Mouse (Mus musculus) G1E-ER4 (cell line): Measurements from ENCODE around the gene Eml6. TPM values are rescaled to one million over a fixed set of nuclear protein-coding genes. Genes with fewer than 3 reads are reported as not detected.

Experiments used
- GATA1 ChIP-seq: IDR thresholded peaks from one replicate; pipeline ENCODE4 v1.8.0; 2012; ENCODE audit warnings: low read length, inconsistent platforms
- polyA plus RNA-seq: library from polyadenylated mRNA; stranded (reverse); fragments of >175 nt; gene quantifications from 2 replicates; pipeline ENCODE4 v1.2.3, GENCODE M21; 2012

Gene Eml6
- not detected in 2 replicates for polyA plus RNA-seq

DNA sequence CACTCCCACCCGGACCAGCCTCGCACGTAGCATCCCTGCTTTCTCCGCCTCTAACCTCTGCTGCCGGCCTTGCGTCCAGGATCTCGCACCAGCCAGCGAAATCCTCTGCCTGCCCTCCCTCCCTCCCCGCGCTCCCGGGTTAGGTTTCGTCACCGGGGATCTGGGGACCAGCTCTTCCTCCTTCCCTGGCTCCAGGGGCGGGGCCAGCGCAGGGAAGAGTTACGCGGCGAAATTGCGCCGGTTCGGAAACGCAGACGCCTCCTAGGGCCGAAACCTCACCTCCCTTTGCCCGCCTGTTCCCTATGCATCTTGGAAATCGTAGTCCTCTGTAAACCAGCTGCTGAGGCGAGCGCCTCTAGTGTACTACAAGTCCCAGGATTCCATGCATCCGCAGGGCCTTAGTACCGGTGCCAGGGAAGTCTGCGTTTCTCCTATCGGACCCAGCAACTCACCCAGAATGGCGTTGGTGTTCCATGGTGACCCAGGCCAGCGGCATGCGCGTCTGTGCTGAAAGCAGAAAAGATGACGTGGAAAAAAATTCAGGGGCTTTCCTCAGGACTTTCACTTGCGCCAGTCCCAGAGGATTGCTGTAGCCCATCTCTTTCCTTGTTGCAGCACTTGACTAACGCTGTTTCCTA, at the start of gene Eml6:
TSS of gene Eml6 (minus strand) at position 199 of the 638 bp plus-strand sequence.
- no peak for TF ChIP-seq GATA1

DNA sequence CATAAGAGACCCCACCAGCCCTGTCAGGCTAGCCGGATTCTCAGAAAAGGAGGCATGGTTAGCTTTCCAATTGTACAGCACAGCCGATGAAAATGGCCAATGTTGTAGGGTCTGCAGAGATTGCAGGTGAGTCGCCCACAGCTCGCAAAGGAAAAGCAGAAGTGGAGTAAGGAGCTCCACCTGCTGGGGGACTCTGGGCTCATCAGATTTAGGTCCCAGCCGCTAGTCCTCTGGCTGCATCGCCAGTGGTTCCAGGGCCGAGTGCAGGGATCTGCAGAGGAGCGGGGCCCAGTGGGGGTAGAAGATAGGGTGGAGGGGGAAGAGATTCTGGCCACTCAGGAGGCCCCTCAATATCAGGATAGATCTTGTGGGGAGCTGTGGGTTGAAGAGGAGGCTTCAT, 31.5 kb upstream of the Eml6 start:
- TF ChIP-seq GATA1, result no peak

DNA sequence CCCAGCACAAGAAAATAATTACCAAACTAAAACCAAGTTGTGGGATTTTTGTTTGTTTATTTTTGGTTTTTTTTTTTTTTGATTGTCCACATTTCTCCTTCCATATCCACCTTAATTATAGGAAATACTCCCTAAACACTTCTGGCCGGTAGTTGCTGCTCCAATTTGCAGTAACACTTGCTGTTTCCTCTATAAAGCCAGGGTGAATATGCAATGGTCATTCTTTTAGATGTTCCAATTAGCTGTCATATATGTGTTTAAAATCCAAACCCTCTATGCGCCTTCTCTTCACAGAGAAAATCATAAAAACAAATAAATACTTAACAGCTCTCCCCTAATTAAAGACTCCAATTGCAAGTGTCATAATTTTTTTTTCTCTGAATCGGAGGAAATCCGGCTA, 689 bp downstream of the Eml6 start:
- TF ChIP-seq GATA1, result no peak

DNA sequence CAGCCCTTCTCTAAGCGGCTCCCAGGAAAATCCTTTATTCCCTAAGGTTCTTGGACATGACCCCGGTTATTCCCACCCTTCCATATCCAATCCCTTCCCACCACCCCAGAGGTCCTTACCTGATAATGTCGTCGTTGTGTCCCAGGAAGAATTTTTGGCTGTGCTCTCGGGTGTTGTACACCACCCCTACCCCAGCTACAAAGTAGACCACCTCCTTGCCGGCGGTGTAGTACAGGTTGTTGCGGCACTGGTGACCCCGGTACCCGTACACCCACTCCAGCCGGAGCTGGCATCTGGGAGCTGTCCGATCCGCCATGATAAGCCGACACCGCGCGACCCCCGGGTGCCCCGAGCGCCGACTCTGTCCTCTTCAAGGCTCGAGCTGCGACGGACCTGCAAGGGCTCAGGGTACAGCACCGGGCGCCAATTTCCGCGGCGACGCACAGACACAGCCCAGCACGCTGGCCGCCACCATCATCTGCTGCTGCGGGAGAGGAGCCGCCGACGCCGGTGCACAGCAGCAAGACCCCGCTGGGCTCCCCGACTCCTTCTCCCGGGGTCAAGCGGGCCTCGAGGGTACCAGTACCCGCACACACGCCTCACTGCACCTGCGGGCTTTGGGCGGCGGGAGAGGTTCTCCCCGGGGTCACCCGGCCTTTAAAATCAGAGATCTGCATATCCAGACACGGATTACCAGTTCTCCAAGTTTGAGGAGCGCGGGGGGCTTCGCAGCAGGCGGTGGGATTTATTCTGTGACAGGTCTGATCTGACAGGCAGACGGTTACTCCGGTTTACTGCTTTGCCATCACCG, 1.4 kb downstream of the Eml6 start:
- no peak for TF ChIP-seq GATA1

DNA sequence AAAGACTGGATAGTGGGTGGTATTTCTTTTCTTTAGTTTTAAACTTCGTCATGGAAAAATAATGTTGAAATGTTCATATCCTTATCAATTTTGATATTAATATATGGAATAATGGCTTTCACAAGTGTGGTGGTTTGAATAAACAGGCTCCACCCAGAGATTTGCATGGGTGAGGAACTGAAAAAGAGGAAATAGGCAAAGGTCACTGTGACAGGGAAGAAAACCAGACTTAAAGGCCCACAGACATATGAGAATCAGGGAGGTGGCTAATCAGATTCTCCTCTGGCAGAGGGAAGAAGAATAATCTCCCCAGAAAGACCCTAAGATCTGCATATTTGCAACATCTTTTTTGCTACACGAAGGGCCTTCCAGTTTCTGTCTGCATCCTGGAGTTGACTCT, 39.6 kb downstream of the Eml6 start:
- no peak for TF ChIP-seq GATA1

DNA sequence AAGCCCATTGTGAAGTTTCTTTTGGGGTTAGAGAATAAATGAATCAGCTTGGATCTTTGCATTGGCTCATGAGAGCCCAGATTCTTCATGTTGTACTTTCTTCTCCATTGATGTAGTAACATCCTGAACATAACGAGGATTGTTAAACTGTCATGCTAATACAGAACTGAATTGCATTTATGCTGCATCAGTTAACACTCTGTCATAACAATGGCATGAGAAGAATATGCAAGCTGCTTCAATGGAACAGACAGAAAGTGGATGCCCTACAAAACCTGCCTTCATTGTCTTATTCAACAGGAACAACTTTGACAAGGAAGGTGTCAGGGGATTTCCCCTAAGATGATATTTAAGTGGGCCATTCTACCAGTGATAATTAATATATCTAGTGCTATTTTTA, 57.0 kb downstream of the Eml6 start:
- TF ChIP-seq GATA1, result no peak

DNA sequence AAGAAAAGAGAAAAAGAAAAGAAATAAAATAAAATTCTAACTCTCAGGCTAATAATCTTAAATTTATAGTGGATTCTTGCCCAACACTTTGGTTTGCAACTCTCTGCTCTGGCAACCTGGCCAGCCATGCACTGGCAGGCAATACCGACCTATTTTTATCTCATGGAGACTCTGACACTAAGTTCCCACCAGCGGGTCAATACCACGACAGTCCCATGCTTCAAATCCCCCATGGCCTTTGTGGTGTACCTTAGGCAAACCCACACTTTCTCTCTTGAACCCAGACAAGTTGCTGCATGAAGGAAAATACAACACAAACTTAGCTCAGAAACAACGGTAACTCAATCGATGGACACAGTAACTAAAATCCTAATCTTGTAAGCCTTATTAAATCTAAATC, 66.5 kb downstream of the Eml6 start:
- no peak for TF ChIP-seq GATA1

DNA sequence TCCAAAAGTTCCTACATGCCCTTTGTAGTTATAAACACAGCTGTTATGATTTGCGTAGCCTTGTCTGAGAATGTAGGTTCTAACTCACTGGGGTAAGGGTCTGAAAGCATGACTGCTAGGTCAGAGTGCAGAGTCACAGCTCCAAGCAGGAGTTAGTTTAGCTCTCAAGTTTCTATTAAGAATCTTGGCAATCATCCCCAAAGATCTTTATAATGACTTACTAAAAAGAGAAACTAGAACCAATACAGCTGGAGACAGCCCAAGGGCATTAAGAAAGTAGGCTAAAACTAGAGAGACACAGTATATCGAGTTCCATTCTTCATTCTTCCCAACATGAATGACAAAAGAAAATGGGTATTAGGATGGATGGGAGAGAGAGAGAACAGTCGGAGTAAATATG, 81.2 kb downstream of the Eml6 start:
- TF ChIP-seq GATA1, result no peak

DNA sequence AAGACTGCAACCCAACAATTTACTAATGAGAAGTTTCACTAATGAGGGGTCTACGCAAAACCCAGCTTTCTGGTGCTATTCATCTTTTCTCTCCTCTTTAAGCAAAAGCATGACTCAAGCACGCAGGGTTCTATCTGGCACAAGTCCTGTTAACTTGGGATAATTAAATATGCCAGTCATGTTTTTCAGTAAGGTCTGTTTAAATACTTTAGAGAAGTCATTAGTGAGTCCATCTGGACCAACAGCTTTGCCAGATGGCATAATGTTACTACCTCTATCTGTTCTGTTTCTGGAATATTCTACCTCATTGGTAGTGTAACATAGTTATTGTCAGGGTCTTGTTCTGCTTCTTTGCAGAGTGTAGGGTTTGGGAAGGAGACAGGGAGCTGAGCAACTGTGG, 101.5 kb downstream of the Eml6 start:
- no peak for TF ChIP-seq GATA1

DNA sequence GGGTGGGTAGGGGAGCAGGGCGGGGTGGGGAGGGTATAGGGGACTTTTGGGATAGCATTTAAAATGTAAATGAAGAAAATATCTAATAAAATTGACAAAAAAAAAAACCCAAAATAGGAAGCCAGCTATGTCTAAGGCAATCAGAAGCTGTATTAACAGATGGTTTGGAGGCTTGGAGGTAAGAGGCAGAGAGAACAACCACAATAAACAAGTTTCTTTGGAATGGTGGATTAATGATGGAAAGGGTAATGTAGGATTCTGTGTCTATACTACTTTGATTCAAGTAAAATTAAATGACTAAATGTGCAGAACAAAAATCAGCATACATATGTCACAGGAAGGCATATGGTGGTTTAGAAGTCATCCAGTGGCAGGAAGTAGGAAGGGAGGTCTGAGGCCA, 102.0 kb downstream of the Eml6 start:
- no peak for TF ChIP-seq GATA1

DNA sequence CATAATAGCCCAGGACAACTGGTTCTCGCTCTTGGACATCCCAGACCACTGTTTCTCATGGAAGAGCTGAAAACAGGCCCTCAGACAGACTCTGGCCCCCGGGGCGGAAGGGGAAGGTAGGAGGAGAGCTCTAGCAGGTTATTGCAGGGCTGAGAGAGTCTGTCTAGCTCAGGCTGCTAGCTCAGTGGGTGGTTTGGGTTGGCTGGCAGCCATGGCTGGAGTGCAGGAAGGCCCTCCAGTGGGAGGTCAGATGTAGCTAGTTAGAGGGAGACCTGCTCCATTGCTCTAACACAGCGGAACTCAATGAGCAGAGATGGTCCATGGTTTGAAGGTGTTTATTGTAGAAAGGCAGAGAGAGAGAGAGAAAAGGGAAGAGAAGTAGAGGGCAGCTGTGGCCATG, 112.7 kb downstream of the Eml6 start:
- TF ChIP-seq GATA1, result no peak

DNA sequence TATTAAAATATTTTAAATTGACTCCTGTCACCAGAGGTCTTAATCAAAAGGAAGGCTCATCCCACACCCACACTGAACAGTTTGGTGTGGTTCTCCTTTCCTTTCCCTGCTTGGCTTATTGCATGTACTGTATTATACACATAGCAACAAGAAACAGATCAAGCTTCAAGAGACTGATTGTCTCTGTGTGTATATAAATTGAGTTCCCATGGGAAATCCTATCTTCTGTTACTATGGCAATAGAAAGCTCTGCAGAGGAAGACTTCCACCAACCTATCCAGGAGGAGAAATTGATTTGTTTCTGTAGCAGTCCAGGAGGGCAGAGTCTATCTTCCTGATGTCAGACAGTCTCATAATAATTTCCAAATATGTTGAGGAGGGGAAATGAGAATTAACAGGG, 116.5 kb downstream of the Eml6 start:
- TF ChIP-seq GATA1, result no peak

DNA sequence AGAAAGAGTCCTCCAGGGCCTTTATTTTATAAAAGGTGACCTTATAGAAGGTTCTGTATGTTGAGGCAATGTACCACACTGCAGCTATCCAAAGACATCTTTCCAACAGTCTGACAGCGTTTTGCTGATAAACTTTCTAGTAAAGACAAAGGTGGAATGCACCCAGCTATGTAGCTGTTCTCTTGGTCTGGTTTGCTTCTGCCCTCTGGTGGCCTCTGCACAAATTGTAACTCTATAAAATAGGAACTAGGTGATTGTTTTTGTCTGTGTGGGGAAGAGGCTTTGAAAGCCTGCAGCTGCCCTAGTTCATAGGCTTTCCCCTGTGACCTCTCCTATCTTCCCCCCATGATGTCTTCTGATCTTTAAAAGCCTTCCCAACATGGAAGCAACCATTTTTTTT, 140.7 kb downstream of the Eml6 start:
- TF ChIP-seq GATA1, result no peak

DNA sequence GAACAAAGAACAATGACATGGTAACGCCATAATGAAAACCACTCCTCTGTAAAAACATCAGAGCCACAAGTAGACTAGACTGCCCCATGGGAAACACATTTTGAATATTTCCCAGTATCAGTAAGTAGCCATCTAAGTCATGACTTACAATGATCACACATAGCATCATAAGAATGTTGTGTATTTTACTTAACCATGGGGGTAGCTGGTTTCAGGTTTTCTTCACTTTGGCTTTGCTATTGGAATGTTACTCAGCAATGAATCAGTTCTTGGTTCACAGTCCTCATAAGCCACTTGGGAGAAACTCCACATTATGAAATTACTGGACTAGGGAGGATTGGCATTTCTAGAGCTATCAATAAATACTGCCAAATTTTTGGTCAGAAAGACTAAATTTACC, 141.5 kb downstream of the Eml6 start:
- TF ChIP-seq GATA1, result no peak

DNA sequence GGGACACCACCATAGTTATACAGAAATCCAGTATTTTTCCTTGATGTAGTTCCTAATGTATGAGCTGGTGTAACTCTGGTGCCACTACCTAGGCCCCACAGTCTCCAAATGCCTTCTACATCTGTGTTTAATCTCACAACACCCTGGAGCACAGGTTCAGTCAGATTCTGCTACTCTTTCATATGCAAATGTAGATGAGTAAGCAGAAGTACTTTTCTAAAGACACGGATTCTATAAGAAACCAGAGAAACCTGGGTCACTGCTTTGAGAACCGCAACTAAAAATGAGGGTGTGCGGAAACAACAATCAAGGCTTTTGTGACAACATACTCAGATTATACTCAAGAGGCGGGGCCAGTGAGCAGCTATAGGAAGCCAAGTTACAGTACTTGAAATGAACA, 142.8 kb downstream of the Eml6 start:
- TF ChIP-seq GATA1, result no peak

DNA sequence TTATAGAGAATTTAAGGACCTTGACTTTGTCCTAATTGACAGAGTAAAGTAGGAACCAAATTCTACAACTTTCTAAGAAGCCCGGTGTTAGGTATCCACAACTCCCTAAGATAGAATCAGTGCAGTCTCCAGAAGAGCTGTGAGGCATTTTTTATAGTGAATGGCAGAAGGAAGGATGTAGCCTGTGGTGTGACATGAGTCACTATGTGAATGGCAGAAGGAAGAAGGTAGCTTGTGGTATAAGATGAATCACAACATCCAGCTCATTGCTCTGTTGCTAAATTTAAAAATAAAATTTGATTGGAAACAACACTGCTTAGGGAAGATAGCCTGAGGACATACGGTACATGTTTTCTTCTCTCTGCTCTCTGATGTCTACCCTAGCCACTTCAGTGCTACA, 146.2 kb downstream of the Eml6 start:
- TF ChIP-seq GATA1, result no peak

DNA sequence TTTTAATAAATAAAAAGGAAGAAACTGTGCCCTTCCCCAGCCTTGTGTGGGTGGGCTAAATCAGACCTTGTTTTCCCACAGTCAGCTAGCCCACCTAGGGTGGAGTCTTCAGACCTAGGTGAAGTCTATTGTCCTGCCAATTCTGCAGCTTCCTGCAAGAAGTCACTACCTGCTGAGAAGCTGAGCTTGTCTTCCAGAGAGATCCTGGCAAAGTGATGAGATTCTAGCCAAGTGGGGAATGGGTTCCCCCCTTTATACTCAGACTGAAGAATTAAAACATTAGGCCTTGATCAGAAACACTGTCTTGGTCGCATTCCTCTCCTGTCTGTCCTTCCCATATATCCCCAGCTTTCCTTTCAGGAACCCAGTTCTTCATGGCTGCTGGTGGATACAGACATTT, 147.9 kb downstream of the Eml6 start:
- no peak for TF ChIP-seq GATA1
